Mouse (Mus musculus) adipocyte (in vitro differentiated cells): ENCODE results near the gene Fermt1.
A peak's percentile ranks its signal among the peaks of the same experiment; 100 is the strongest.

Source experiments
- DNase-seq: peaks from one replicate; pipeline ENCODE4 v3.0.0-alpha.2; 2016; ENCODE audit warnings: low spot score

Gene Fermt1

DNA sequence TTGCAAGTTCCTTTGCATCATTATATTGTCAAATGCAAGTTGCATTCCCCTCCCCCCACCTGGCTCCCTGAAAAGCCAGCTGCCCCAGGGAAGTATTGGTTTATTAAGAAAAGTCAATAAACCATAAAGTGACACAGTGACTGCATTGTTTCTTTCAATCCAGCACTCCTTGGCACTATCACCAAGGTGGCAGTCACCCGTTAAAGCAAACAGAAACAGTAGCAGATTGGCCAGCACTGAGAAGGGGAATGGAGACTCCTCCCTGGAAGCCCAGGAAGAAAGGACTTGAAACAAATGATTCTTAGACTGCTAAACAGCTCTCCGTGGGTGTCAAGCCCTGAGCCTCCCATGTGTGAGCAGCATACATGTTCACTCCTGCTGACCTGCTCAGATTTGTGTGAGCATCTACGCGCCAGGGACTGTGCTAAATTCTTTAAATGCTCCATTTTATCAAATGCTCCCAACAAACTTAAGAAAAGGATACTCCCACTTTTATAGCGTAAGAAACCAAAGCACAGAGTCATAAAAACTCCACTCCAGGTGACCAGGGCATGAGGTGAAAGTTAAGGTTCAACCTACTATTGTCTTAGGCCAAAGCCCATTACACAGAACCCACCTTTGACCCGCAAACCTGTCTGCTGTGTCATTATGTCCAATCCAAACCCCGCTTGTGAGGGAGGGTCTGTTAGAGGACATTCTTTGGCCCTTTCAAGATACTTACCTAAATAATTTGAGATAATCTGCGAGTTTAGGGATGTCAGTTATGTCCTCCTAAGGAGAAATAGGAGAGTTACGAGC lies 23.4 kb downstream of the Fermt1 start:
- no peak for DNase-seq

GRCm38 (mm10) chr2:132914785-132915184 lies 30.9 kb downstream of the Fermt1 start:
- no peak for DNase-seq

DNA sequence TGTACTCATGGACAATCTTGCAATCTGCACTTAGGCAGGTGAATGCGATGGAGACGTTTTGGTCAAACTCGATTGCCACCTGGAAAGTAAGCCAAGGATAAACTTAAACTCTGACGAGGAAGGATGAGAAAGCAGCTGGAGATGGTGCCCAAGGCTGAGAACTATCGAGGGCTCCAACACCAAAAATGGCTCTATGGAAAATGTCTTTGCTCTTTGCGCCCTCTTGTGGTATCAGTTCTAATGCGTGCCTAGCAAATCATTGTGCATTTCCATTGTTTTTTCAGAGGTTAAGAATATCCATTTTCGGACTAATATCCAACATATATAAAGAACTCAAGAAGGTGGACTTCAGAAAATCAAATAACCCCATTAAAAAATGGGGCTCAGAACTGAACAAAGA lies 38.9 kb downstream of the Fermt1 start:
- DNase-seq: peak; percentile 84

DNA sequence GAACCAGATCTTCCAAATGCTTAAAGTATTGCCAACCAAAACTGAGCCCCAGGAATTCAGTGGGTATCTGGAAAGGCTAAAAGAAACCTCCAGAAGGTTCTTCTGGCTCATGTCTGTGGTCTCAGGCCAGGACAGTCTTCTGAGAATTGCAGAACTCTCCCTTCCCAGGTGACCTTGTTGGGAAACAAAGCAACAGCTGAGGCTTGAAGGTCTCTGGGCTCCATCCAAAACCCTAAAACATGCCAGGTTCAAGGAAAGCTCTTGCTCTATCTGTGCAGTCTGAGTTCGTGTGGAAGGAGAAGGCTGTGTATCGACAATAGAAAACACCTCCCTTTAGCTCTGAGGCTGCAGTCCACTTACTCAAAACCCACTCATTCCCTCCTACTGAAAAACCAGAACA lies 40.7 kb downstream of the Fermt1 start:
- DNase-seq: no peak

DNA sequence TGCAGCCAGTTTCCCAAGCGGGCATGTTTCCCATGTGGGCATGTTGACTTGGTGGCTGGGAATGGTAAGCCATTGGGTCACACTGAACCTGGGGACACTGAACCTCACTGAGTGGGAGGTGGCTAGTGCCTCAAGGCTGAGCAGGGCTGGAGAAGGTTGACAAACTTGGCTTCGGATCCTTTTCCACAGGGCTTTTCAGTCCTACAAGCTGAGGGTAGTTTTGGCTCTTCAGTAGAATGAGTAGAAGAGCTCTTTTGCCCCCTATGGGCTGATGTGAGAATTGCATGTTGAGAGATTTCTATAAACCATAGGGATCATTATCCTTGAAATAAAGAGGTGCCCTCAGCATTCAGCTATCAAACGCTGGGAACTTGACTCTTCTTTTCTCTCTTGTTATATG lies 42.2 kb downstream of the Fermt1 start:
- peak; percentile 94 for DNase-seq

DNA sequence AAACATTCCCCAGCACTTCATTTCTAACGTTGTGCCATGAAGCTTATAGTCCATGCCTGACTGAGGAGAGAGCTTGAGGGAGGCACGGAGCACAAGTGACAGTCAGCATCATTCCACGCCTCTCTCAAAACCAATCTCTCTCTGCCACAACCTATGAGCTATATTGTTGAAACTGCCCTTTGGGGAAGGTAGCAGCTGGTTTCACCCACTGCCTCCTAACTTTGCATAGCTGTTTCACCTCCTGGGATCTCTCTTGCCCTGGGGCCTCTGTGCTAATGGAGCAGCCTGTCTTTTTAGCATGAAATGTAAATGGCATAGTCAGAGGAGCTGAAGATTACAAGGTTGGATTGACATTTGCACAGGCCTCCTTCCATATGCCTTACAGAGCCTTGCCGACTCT lies 43.6 kb downstream of the Fermt1 start:
- DNase-seq: peak; percentile 42

DNA sequence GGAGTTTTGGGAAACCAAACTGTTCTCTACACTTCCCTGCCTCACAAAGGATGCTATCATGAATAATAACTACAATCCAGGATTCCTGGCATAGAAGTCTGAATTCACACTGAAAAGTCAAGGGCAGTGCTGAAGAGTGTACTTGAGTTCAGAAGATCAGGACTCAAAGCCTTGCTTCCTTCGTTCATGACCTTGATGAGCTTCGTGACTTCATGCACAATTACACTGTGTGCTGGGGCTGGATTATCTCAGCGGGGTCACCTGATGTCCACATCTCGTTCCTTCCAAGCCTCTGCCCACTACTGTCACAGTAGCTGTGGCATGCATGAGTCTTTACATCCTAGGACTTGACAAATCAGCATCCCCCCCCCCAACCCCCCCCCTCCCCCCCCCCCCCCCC lies 44.1 kb downstream of the Fermt1 start:
- DNase-seq: peak; percentile 18

- DNase-seq: peak; percentile 96
These were observed 45.1 kb downstream of the Fermt1 start for GRCm38 (mm10) chr2:132900596-132900995.

GRCm38 (mm10) chr2:132898211-132898610 lies 47.5 kb downstream of the Fermt1 start:
- peak; percentile 90 for DNase-seq

DNA sequence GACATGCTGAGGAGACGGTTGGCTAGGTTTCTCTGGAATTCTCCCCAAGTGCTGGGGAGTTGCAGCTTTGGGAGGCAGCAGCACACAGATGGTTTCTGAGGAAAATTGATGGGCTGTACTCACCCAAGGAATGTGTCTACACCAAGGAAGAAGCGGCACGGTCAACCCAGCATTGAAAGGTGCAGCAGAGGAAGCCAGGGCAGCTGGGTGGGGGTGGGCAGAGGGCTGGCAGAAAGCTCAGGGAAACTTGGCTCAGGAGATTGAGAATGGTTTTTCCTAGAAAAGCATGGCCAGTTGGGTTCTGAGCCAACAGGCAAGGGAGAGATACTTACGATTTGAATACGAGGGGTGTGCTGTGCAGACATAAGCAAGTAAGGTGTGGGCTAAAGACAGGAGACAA lies 51.9 kb downstream of the Fermt1 start:
- DNase-seq: peak; percentile 49

GRCm38 (mm10) chr2:132885312-132885711 lies 60.4 kb downstream of the Fermt1 start:
- DNase-seq: no peak

DNA sequence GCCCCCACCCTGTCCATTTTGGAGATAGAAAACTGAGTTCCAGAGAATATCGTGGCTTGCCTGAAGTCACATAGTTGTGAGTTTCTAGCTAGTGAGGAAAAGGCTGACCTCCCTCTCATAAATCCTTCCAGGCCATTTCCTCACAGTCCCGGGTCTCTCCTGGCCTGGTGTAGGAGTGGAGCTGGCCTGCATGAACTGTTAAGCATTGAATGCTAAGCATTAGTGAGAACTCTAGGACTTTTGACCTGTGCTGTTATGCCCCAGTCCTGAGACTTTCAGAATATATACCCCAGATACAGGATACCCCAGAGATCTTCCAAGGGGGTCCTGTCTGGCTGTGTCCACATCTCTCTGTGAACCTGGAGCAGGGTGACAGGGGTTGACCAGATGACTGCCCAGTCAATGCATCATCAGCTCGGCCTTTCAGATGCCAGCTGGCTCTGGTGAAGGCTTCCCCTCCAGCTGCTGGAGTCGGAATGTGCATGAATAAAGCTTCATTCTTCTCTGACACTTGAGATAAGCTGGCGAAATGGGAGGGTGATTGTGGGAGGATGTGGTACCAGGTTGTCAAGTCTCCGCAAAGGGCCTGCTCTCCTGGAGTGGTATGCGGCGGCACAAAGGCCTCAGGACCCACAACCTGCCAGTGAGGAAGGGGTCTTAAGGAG lies 61.3 kb downstream of the Fermt1 start:
- no peak for DNase-seq

- DNase-seq: no peak
These were observed 64.7 kb downstream of the Fermt1 start, which contains the start of gene Lrrn4 for GRCm38 (mm10) chr2:132880844-132881645. Lrrn4 (minus strand) TSS chr2:132880891.

DNA sequence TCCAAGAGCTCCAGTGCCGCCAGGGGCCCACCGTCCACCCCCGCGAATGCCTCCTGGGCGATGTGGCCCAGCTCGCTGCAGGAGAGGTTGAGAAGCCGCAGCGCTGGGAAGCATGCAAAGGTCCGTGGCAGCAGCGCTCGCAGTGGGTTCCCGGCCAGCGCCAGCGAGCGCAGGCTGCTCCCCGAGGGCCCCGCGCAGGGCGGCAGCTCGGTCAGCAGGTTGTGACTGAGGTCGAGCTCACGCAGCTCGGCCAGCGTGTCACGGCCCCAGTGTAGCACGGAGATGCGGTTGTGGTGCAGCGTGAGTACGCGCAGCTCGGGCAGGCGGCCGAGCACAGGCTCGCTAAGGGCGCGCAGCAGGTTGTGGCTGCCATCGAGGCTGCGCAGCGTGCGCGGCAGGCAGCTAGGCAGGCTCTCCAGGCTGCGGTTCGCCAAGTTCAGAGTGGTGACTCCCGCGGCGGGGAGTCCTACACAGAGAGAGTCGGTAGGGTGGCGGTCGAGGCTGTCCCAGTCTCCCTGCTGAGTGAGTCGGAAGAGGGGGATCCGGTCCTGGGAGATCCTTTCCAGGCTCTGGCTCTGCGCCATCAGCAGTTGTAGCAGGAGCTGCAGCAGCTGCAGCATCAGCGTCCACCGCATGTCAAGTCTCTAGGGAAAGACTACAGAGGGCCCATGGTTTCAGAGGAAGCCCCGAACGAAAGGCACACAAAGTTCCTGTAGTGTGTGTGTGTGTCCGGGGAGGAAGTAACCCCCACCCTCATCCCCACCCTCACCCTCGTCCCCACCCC lies 66.3 kb downstream of the Fermt1 start:
- DNase-seq: no peak

DNA sequence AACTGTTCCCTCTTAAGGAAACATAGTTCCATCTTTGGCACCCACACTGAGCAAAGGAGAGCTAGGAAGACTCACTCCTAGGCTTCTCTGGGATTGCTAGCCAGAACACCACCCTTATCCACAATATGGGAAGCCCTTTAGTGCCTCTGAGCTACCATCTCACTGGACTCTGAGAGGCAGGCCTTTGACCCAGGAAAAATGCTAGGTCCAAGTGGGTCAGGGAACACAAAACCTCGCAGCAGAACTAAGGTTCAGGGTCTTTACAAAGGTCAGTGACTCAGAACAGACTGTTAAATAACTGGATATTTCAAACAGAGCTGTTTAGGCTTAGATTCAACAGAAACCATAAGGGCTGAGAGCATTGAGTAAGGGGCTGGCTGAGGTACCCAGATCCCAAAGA lies 68.7 kb downstream of the Fermt1 start:
- DNase-seq: peak; percentile 63

DNA sequence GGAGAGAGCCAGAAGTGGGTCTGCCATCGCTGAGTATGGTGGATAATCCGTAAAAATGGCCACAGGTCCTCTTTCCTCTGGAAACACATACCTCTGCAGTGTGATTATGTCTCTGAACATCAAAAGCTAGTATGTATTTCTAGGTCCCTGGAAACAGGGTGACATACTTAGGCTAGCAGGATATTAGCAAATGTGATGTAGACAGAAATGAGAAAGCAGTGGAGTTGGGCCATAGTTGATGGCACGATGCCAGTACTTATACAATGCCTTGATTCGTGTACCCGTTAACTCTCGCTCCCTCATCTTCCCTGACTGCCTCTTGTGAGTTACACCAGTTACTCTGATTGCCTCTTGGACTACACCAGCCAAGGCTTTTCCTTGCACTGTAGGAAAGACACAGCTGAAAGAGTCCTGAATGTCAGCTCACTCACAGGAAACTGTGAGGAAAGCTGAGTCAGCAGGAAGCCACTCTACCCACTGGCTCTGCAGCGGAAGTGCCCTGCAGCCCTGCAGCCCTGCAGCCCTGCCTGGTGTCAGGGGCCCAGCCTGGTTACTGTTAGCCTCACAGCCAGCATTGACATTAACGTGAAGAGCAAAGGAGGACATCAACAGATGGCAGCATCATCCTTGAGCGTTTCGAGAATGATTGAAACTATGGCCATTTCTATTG lies 71.9 kb downstream of the Fermt1 start:
- DNase-seq: peak; percentile 67

- DNase-seq: peak; percentile 76
These were observed 74.0 kb downstream of the Fermt1 start for GRCm38 (mm10) chr2:132871663-132872062.

DNA sequence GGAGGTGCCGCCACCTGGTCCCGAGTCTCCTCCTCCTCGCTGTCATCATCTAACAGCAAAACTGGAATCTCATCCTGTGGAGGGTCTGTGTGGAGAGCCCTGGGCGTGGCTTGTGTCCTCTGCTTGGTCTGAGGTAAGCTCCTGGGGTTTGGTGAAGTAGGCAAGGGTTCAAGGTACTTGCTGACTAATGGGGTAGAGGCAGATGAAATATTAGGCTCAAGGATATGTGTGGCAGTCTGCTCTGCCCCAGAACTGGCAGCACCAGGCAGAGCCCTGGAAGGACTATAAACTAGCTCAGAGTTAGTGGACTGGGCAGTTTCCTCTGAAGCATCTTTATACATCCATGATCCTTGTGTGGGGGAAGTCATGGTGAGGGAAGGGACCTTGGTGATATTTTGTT lies 75.4 kb downstream of the Fermt1 start:
- DNase-seq: no peak

GRCm38 (mm10) chr2:132869682-132870081 lies 76.0 kb downstream of the Fermt1 start:
- DNase-seq: peak; percentile 68

GRCm38 (mm10) chr2:132867521-132867920 lies 78.2 kb downstream of the Fermt1 start:
- DNase-seq: no peak

GRCm38 (mm10) chr2:132863325-132863724 lies 82.4 kb downstream of the Fermt1 start:
- DNase-seq: no peak
